Mouse (Mus musculus): ENCODE measurements at regions not wholly inside any gene's neighbourhood (a gene's known extent, or its start where the extent isn't known, plus 50 kb on each side); places are given as distances from the start of the nearest gene placed in this dataset.

GRCm38 (mm10) chr10:44881967-44882366 lies 185.0 kb upstream of the Prep start:
- TF ChIP-seq CTCF (IDR thresholded peaks at IDR 0.05; ENCODE audit: low read depth) (no peak), EP300 (IDR thresholded peaks at IDR 0.05; ENCODE audit: low read depth) (no peak)
